Mouse (Mus musculus) retina, embryonic 14.5 days (tissue): ENCODE measurements around the gene Mettl24.
A peak's percentile ranks its signal among the peaks of the same experiment; 100 is the strongest.

Experiments
- DNase-seq: peaks from one replicate; pipeline ENCODE4 v3.0.0-alpha.2; 2015; ENCODE audit warnings: low spot score

The Mettl24 gene

DNA sequence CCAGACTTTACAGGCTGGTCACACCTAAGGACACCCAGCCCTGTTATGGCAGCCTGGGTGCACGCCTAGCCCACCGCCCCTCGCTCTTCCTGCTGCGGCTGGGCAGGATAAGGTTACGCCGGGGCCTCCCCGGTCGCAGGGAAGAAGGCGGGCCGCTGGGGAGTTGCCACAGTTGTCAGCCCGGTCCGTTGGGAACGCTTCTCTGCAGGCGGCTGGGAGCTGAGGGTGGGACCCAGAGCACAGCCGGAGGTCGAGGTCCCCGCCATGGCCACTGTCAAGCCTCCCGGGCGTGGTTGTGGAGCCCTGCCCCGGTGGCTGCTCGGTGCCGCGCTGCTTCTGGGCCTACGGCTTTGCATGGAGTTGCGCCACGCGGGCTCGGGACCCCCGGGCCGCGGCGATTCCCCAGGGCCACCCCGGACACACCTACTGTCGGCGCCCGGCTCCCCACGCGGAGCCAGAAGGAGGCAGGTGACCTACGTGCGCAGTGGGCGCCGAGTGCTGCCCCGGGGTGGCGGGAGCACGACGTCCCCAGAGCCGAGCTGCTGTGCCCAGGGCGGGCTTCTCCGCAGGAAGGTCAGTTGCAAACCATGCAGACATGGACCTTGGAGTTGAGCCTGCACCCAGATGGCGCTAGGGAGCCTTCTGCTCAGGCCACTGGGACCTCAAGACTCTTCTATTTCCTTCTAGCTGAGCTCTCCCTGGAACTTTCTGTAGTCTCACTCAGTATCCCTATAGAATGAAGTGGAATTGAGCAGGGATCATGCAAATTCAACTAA lies at the start of gene Mettl24:
Gene Mettl24, plus strand, starts transcription at position 191 of the 776 bp plus-strand sequence.
- peak; percentile 82 for DNase-seq

DNA sequence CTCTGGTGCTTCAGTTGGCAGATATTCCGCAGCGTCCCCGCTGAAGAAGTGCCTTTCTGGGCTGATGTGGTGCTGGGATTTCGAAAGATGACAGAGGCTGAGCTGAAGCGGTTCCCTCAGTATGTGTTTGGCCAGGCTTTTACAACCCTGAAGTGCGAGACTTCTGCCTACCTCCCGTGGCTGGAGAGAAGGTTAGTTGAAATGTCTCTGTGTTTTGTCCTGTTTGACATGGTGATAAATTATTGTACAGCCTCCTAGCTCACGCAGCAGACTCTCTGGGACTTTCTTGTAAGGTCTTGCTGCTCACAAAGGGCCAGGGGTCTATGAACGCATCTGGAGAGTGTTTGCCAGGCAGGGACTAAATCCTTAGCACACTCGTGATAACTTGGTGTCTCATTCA lies 45.8 kb upstream of the Mettl24 start:
- DNase-seq, result no peak

DNA sequence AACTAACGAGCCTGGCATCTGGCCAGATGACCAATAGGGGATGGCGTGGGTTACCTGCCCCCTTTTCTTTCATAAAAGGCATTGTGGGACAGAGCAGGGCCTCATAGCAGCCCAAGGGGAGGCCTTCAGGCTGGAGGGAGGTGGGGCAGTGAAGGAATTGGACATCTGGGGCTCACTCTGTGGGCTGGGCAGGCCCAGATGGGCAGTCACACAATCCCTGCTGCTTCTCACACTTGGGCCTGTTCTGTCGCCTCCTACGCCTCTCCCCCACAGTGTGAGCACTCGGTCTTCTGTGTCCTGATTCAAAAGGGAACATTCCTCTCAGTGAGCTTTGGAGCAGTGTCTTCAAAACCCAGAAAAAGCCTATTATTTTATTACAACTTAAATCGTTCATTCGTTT lies 44.8 kb upstream of the Mettl24 start:
- peak; percentile 32 for DNase-seq

DNA sequence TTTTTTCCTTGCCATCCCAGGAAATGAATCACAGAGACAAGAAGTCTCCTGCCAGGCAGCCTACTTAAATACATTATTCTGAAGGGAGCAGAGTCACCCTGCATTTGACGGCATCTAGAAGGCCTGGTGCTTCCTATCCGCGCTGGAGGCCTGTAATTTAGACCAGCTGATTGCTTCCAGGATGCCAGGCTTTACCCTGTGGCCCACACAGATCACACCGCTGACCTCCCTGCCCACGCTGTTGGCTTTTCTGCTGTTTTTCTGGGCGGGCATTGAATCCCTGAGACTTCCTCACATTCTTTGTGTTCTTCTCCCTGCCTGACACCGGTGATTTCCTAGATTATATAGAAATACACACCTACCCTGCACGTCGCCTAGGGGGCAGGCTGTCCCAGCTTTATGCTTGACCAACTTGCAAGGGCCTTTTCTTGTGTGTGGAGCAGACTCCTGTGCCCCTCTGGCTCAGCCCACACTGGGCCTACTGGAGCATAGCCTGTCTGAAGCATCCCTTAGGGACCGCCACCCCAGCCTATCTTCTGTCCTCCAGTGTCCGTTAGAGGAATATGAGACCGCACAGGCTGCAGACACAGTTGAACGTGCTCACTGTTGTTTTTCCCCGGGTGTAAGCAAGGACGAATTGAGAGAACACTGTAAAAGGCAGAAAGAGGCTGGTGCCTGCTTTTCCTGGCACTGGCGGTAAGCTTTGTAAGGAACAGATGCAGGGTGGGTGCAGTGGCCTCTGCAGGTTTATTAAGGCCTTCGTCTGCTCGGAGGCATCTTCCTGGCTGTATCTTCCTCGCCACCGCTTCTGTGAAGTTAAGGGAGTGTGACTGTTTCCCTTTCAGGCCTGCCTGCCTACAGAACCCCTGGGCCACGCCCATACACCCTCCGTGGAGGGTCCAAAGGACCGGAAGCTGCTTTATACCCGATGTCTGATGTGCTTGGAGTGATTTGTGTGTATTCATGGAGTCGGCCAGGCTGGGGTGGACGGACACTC lies 44.0 kb upstream of the Mettl24 start:
- DNase-seq, result peak; percentile 61

DNA sequence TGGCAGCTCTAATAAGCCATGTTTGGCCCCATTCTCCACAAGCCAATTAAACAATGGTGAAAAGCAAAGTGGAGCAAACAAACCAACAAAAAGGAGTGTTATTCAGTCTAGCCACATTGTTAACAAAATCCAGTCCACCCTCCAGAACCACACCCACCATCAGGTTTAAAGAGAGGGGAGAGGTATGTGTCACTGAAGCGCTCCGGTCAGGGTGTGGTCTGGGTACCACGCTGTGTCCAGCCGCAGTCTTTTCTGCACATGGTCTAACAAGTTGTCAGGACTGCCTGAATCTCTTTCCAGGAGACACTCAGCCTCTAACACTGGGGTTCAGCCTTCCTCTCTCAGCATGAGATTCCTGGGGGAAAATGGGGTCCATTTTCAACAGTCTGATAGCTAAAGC lies 42.7 kb upstream of the Mettl24 start:
- DNase-seq, result no peak

DNA sequence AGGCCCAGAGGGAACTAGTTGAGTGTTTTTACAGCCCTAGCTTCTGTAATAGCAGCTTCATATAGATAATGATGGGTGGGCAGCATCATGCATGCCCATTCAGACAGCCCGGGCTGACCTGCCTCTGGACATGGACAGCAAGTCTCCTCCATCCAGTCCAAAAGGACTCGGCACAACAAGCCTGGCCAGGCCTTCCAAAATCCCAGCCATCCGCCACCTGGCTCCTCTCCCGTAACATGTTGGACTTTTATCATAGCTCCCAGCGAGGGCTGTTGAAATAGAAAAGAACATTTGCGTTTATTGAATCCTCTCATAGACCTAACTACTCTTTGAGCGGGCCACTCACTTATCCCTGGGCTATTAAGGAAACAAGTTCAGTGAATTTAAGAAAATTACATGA lies 41.2 kb upstream of the Mettl24 start:
- DNase-seq, result no peak

DNA sequence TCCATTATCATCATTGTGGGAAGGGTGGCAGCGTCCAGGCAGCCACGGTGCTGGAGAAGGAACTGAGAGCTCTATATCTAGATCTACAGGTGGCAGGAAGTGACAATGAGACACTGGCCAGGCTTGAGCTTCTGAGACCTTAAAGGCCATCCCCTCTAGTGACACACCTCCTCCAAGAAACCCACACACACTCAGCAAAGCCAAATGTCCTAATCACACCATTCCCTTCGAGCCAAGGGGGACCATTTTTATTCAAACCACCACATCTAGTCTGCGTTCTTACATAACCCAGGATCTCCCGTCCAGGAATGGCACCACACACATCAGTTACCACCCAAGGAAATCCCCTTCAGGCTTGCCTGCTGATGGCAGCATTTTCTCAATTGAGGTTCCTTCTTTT lies 40.0 kb upstream of the Mettl24 start:
- no peak for DNase-seq

DNA sequence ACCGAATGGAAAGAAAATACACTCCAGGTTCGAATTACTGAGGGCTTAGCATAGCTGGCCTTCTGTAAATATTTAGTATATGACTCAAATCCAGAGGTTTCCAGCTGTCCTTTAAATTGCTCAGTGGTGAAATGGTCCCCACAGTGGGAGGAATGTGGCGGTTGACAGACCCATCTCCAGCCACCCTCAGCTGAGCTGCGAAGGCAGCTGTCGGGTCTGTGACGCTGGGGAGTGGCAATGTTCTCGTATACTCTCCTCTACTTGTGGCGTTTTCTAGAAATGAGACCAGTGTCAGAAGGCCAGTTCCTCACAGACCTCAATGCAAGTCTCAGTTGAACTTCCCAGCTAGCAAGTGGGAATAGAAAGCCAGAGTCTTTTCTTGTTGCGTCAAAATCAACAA lies 38.6 kb upstream of the Mettl24 start:
- no peak for DNase-seq

DNA sequence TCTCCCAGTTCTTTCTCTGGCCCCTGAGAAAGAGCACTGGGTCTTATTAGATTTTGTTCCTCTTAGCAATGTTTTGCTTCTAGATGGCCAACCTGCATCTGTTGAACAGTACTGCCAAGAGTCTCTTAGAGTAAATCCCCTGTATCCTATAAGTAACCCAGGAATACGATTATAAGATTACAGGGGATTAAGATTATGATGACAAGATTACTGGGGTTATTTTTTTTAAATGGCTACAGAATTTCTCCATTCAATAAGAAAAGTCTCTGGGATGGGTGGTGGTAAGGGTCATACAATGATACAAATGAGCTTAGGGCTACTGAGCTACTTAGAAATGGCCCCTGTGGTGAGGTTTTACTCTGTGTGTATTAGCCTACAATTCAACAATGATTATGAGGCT lies 37.7 kb upstream of the Mettl24 start:
- peak; percentile 42 for DNase-seq

DNA sequence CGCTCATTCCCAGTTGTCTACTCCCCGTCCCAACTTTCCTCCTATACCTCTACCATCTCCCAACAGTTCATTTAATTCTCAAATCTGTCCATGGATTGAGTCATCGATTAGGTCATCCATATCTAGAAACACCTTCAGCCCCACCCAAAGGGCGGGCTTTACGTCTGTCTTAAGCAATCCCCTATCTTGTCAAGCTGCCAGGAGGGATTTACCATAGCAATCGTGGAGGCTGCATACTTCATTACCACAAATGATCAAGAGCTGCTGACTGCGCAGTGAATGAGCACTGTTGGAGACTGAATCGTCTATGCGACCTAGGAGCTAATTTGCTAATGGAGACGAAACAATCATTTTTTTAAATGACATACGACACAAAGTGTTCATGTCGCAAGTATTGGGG lies 34.3 kb upstream of the Mettl24 start:
- no peak for DNase-seq

DNA sequence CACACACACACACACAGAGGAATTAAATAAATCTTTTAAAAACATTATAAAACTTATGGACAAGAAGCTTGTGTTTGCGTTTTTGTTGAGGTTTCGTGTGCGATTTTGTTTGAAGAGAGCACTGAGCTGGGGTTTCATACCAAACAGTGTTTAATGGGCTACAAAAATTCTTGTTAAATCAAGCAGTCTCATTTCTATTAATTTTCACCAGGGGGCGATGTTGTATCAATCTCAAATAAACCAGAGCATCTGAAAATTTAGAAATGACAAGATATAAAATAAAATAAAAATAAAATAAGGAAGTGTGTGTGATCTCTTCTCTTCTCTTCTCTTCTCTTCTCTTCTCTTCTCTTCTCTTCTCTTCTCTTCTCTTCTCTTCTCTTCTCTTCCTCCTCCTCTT lies 33.4 kb upstream of the Mettl24 start:
- DNase-seq, result peak; percentile 62

DNA sequence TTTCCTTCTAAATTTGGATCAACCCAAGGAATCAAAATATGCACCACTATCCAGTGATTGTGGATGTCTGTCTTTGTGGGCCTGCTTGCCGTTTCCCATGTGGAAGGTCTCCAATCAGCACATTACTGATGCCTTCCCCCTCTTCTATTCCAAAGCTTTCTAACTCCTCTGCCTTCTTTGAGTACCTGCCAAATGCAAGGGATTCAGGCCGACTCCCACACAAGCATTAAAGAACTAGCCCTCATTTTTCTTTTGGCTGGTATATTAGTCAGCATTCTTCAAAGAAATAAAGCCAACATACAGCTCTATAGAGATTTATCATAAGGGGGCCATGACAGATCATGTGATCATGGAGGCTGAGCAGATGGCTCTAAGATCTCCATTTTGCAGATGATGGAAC lies 31.4 kb upstream of the Mettl24 start:
- DNase-seq, result no peak

DNA sequence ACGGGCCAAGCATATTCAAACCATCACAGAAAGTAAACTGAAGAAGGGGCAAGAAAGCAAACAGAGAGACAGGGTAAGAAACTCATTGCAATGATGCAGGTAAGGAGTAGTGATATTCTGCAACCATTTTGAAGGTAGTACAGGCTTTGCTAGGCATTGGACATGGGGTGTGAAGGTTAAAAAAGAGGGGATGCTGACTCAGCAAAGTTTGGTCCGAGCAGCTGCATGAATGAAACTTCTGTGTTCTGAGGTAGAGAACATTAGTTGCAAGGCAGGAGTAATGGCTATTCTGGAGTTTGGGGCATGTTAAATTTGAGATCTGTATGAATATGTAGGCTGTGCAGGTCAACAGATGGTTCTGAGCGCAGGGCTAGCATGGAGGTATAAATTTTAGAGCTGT lies 17.8 kb upstream of the Mettl24 start:
- no peak for DNase-seq

DNA sequence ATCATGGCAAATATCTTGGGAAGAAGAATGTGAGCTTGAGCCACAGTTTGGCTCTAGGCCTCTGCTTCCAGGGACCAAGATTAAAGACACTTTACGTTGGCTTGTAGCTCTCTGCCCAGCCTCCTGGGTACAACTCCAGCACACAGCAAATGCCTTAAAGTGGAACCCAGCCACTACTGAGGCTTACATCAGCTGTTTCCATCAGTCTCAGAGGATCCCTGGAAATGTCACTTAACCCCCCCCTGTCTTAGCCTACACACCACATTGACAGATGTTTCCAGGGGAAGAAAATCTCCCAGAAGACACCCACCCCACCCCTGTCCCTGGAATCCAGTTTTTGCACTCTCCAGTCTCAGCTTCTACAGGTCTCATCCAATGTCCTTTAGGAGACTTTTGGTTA lies 16.1 kb upstream of the Mettl24 start:
- DNase-seq, result no peak

DNA sequence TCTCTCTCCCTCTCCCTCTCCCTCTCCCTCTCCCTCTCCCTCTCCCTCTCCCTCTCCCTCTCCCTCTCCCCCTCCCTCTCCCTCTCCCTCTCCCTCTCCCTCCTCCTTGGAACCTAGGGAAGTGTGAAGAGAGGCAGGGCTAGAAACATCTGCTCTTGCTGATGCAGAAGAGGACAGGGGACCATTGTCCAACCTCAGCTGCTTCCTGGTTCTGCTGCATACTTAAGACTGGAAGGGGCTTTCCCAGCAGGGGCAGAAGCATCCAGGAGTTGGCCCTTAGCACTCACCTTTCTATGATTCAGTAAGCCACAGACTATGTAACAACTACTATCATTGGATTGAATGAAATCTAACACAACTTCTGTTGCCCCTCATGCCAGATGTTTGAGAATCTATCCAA lies 14.4 kb upstream of the Mettl24 start:
- DNase-seq, result no peak

DNA sequence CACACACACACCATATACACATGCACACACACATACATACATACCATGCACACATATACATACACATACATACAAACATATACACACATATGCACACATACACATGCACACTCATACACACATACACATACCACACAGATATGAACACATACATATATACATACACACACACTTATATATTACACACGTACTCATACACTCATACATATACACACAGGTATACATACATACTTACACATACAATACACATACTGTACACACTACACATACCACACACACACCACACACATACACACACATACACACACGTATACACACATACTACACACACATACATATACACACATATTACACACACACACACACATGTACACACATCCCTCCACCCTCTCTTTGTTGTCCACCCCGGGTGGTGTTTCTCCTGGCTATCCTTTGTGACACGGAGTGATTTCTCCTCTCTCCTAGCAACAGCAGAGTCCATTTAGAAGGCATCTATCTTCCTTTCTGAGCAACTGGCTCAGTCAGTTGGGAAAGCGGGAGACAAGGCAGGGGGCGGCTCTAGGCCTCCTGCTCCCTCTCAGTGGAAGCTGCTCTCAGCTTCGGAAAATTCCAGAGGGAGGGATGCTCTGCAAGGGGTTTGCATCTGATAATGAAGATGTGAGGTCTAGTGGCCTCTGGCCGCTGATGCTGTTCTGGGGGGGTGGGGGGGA lies 10.3 kb upstream of the Mettl24 start:
- no peak for DNase-seq

DNA sequence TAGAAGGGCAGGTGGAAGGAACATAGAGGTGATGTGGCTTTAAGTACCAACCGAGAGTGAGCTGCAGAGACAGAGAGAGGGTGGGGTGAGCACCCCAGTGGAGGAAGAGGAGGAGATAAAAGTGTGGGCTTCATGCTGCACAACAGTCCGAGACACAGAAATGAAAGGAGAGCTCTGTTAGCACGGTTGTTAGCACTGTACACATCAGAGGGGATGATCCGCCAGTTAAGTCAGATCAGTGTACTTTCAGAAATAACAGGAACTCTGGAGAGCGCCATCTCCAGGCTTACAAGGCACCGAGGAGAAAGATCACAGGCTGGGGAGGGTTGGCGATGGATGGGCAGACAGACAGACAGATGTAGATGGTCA lies 9.8 kb upstream of the Mettl24 start:
- no peak for DNase-seq

DNA sequence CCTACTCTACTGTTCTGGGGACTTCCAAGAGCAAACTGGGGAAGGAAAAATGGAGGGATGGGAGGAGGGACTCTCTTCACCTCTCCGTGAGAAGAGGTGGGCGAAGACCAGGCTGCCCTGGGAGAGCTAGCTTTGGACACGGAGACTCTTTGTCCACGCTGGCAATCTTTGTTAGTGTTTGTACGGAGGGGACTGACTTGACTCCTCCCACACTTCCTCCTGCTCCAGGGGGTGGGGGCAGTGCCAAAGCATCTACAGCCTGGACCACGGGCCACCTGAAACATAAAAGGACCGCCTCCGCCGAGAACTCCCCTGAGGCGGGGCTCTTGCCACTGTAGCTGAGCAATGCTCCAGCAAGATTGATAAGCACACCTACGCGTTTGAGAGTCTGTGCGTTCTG lies 8.9 kb upstream of the Mettl24 start:
- DNase-seq, result peak; percentile 22

DNA sequence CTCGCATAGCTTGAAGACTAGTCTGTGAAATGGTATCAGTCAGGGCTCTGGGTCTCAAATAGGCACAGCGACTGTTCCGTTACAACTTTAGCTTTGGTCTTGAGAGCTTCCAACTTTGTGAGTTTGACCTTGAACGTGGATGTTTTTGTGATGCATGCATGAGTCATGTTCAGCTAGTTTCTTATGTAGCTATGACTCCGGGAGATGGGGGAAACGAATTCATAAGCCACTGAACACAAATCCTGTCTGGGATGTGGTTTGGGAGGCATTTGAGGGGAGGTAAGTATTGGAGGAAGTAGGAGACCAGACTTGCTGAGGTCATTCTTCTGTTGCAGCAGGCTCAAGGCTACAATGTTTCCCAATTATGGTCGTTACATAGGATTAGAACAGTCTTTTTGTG lies 7.2 kb upstream of the Mettl24 start:
- no peak for DNase-seq

DNA sequence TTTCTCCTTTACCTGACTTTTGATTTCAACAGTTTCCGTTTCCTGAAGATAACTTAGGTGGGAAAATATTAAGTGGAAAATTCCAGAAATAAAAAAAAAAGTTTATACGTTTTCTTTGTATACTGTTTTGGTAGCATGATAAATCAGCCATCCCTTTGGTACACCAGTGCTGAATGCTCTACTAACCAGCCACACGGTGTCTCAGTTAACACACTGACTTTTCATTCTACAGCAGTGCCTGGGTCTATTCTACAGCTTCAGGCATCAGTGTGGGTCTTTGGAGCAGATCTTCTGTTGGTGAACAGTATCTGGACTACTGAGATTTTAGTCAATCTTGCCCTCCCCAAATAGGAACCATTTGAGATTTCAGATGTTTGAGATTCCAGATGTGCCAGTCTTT lies 4.6 kb upstream of the Mettl24 start:
- DNase-seq, result no peak

DNA sequence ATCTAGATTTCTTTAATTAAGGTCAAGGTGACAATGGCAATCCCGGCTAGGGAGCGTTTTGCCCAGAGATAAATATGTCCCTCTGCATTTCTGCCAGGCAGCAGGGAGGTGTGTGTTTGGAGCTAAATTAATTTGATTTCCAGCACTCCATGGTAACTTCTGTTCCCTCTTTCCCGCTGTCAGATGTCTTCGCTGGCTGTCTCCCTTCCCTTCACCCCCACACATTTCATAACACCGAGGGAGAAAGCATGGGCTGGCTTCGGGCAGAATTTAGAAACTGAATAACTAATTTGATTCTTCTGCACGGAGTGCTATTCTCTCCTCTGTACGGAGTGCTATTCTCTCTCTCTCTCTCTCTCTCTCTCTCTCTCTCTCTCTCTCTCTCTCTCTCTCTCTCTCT lies 612 bp upstream of the Mettl24 start:
- peak; percentile 8 for DNase-seq

DNA sequence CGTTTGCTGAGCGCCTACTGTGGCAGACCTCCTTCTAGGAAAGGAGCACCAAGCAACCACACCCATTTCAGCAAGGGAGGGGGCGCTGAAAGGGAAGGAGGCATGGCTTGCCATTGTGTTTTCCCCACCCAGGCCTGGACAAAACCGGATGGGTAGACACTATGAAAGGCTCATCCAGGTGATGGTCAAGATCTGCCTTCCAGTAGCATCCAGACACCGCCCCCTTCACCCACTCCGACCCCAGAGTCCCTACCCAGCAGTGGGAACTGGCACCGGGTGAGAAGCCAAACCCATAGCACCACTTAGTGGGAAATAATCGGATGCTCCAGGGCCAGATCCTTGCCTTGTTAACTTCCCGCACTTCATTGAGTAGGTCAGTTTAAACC lies 779 bp downstream of the Mettl24 start:
- no peak for DNase-seq

DNA sequence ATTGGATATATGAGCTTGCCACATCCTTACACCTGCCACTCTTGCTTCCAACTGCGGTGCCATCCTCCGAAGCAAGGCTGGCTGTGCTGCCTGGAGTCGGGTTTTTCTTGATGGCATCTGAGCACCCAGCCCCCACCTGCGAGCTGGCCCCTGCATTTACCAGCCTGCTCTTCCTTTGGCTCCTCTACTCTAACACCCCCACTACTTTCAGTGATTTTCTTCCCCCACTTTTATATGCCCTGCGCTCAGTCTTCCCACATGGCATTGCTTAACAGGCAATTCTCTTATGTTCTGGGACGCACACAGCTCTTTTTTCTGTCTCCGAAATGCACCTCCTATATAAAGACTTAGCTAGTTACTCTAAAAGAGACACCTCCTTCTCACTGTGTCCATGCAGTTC lies 1.2 kb downstream of the Mettl24 start:
- DNase-seq, result no peak
